Mouse (Mus musculus): ENCODE data around the gene Pdcd1. TPM values are rescaled to one million over a fixed set of nuclear protein-coding genes. Genes with fewer than 3 reads are reported as not detected.

Gene Pdcd1
- total RNA-seq, 1 experiment = 0.45 TPM

GRCm38 (mm10) chr1:94055966-94056365 is 3.6 kb upstream of the Pdcd1 start:
- Histone ChIP-seq H3K27ac (ENCODE audit: insufficient read depth, low read depth, low read length, poor library complexity, severe bottlenecking) (no peak overlapping the region), H3K36me3 (ENCODE audit: control insufficient read depth, insufficient read depth, low read length, poor library complexity, severe bottlenecking) (no peaks in the 10 kb centered on the region), H3K9ac (ENCODE audit: insufficient read depth, low read depth, low read length, poor library complexity, severe bottlenecking) (no peak overlapping the region), H3K4me1 (ENCODE audit: control insufficient read depth in 2 of 2, insufficient read depth in 2 of 2, low read length in 2 of 2, poor library complexity in 1 of 2) (no peaks in the 10 kb centered on the region), H3K9me3 (ENCODE audit: control insufficient read depth, insufficient read depth, low read depth, low read length) (no peaks in the 10 kb centered on the region), H3K4me3 (ENCODE audit: insufficient read depth in 1 of 2, low read depth in 1 of 2, low read length in 2 of 2, poor library complexity in 1 of 2, severe bottlenecking in 1 of 2) (no peak overlapping the region)
- DNase-seq (ENCODE audit: low read depth, low spot score) = no peak
- TF ChIP-seq ZNF384 (IDR thresholded peaks at IDR 0.05; ENCODE audit: low read depth, low read length) (no peak), HCFC1 (IDR thresholded peaks at IDR 0.05; ENCODE audit: borderline replicate concordance, insufficient read depth, low read length) (no peak)
- in situ Hi-C loops (cut with MboI; ENCODE audit: low sequenced_read_pairs in 2 of 2, unreplicated experiment in 2 of 2) = no loop called here

- H3K36me3 ChIP-seq (ENCODE audit: control insufficient read depth, insufficient read depth, low read length, poor library complexity, severe bottlenecking) = no peaks in the 10 kb centered on the region
- no peaks in the 10 kb centered on the region for H3K9me3 ChIP-seq (ENCODE audit: control insufficient read depth, insufficient read depth, low read depth, low read length)
- TF ChIP-seq CHD2 (IDR thresholded peaks at IDR 0.05; ENCODE audit: low read depth, low read length) (no peak), ZNF384 (IDR thresholded peaks at IDR 0.05; ENCODE audit: low read depth, low read length) (no peak), MAFK (IDR thresholded peaks at IDR 0.05; ENCODE audit: insufficient read depth, low read depth, low read length) (no peak), HCFC1 (IDR thresholded peaks at IDR 0.05; ENCODE audit: borderline replicate concordance, insufficient read depth, low read length) (no peak)
- no peak overlapping the region for H3K27ac ChIP-seq (ENCODE audit: insufficient read depth, low read depth, low read length, poor library complexity, severe bottlenecking)
- in situ Hi-C loops (cut with MboI; ENCODE audit: low sequenced_read_pairs in 2 of 2, unreplicated experiment in 2 of 2) = no loop called here
- no peaks in the 10 kb centered on the region for H3K4me1 ChIP-seq (ENCODE audit: control insufficient read depth in 2 of 2, insufficient read depth in 2 of 2, low read length in 2 of 2, poor library complexity in 1 of 2)
- no peak for DNase-seq (ENCODE audit: low read depth, low spot score)
- H3K9ac ChIP-seq (ENCODE audit: insufficient read depth, low read depth, low read length, poor library complexity, severe bottlenecking) = no peak overlapping the region
- H3K4me3 ChIP-seq (ENCODE audit: insufficient read depth in 1 of 2, low read depth in 1 of 2, low read length in 2 of 2, poor library complexity in 1 of 2, severe bottlenecking in 1 of 2) = no peak overlapping the region
These were observed 2.1 kb upstream of the Pdcd1 start for GRCm38 (mm10) chr1:94054481-94054880.

GRCm38 (mm10) chr1:94053530-94054216 is 1.3 kb upstream of the Pdcd1 start:
- no peaks in the 10 kb centered on the region for H3K4me1 ChIP-seq (ENCODE audit: control insufficient read depth in 2 of 2, insufficient read depth in 2 of 2, low read length in 2 of 2, poor library complexity in 1 of 2)
- H3K27ac ChIP-seq (ENCODE audit: insufficient read depth, low read depth, low read length, poor library complexity, severe bottlenecking) = no peak overlapping the region
- H3K4me3 ChIP-seq (ENCODE audit: insufficient read depth in 1 of 2, low read depth in 1 of 2, low read length in 2 of 2, poor library complexity in 1 of 2, severe bottlenecking in 1 of 2) = no peak overlapping the region
- H3K9ac ChIP-seq (ENCODE audit: insufficient read depth, low read depth, low read length, poor library complexity, severe bottlenecking) = no peak overlapping the region
- TF ChIP-seq ZC3H11A (IDR thresholded peaks at IDR 0.05; ENCODE audit: borderline replicate concordance, low read depth, low read length) (no peak), ZNF384 (IDR thresholded peaks at IDR 0.05; ENCODE audit: low read depth, low read length) (no peak), CHD2 (IDR thresholded peaks at IDR 0.05; ENCODE audit: low read depth, low read length) (no peak), MAFK (IDR thresholded peaks at IDR 0.05; ENCODE audit: insufficient read depth, low read depth, low read length) (no peak), HCFC1 (IDR thresholded peaks at IDR 0.05; ENCODE audit: borderline replicate concordance, insufficient read depth, low read length) (no peak)
- no peaks in the 10 kb centered on the region for H3K36me3 ChIP-seq (ENCODE audit: control insufficient read depth, insufficient read depth, low read length, poor library complexity, severe bottlenecking)
- in situ Hi-C loops (cut with MboI; ENCODE audit: low sequenced_read_pairs in 2 of 2, unreplicated experiment in 2 of 2) = no loop called here
- DNase-seq (ENCODE audit: low read depth, low spot score) = no peak
- no peaks in the 10 kb centered on the region for H3K9me3 ChIP-seq (ENCODE audit: control insufficient read depth, insufficient read depth, low read depth, low read length)

- Histone ChIP-seq H3K9me3 (ENCODE audit: control insufficient read depth, insufficient read depth, low read depth, low read length) (no peaks in the 10 kb centered on the region), H3K4me3 (ENCODE audit: insufficient read depth in 1 of 2, low read depth in 1 of 2, low read length in 2 of 2, poor library complexity in 1 of 2, severe bottlenecking in 1 of 2) (no peak overlapping the region), H3K27ac (ENCODE audit: insufficient read depth, low read depth, low read length, poor library complexity, severe bottlenecking) (no peak overlapping the region), H3K9ac (ENCODE audit: insufficient read depth, low read depth, low read length, poor library complexity, severe bottlenecking) (no peak overlapping the region), H3K4me1 (ENCODE audit: control insufficient read depth in 2 of 2, insufficient read depth in 2 of 2, low read length in 2 of 2, poor library complexity in 1 of 2) (no peaks in the 10 kb centered on the region), H3K36me3 (ENCODE audit: control insufficient read depth, insufficient read depth, low read length, poor library complexity, severe bottlenecking) (no peaks in the 10 kb centered on the region)
- in situ Hi-C loops (cut with MboI; ENCODE audit: low sequenced_read_pairs in 2 of 2, unreplicated experiment in 2 of 2) = no loop called here
- DNase-seq (ENCODE audit: low read depth, low spot score) = no peak
- TF ChIP-seq ZNF384 (IDR thresholded peaks at IDR 0.05; ENCODE audit: low read depth, low read length) = no peak
- no peak for TF ChIP-seq HCFC1 (IDR thresholded peaks at IDR 0.05; ENCODE audit: borderline replicate concordance, insufficient read depth, low read length)
- TF ChIP-seq CHD2 (IDR thresholded peaks at IDR 0.05; ENCODE audit: low read depth, low read length) = no peak
- TF ChIP-seq MAFK (IDR thresholded peaks at IDR 0.05; ENCODE audit: insufficient read depth, low read depth, low read length) = no peak
- no peak for TF ChIP-seq ZC3H11A (IDR thresholded peaks at IDR 0.05; ENCODE audit: borderline replicate concordance, low read depth, low read length)
These were observed 1.2 kb downstream of the Pdcd1 start for GRCm38 (mm10) chr1:94051104-94051503.

GRCm38 (mm10) chr1:94046544-94046943 is 5.8 kb downstream of the Pdcd1 start:
- no peaks in the 10 kb centered on the region for H3K4me1 ChIP-seq (ENCODE audit: control insufficient read depth in 2 of 2, insufficient read depth in 2 of 2, low read length in 2 of 2, poor library complexity in 1 of 2)
- no peak overlapping the region for H3K27ac ChIP-seq (ENCODE audit: insufficient read depth, low read depth, low read length, poor library complexity, severe bottlenecking)
- no peaks in the 10 kb centered on the region for H3K36me3 ChIP-seq (ENCODE audit: control insufficient read depth, insufficient read depth, low read length, poor library complexity, severe bottlenecking)
- TF ChIP-seq ZNF384 (IDR thresholded peaks at IDR 0.05; ENCODE audit: low read depth, low read length) = no peak
- TF ChIP-seq CHD2 (IDR thresholded peaks at IDR 0.05; ENCODE audit: low read depth, low read length) = no peak
- no peak for TF ChIP-seq HCFC1 (IDR thresholded peaks at IDR 0.05; ENCODE audit: borderline replicate concordance, insufficient read depth, low read length)
- TF ChIP-seq MAFK (IDR thresholded peaks at IDR 0.05; ENCODE audit: insufficient read depth, low read depth, low read length) = no peak
- TF ChIP-seq ZC3H11A (IDR thresholded peaks at IDR 0.05; ENCODE audit: borderline replicate concordance, low read depth, low read length) = no peak
- no peaks in the 10 kb centered on the region for H3K9me3 ChIP-seq (ENCODE audit: control insufficient read depth, insufficient read depth, low read depth, low read length)
- H3K9ac ChIP-seq (ENCODE audit: insufficient read depth, low read depth, low read length, poor library complexity, severe bottlenecking) = no peak overlapping the region
- DNase-seq (ENCODE audit: low read depth, low spot score) = no peak
- in situ Hi-C loops (cut with MboI; ENCODE audit: low sequenced_read_pairs in 2 of 2, unreplicated experiment in 2 of 2) = no loop called here
- no peak overlapping the region for H3K4me3 ChIP-seq (ENCODE audit: insufficient read depth in 1 of 2, low read depth in 1 of 2, low read length in 2 of 2, poor library complexity in 1 of 2, severe bottlenecking in 1 of 2)
